Mouse (Mus musculus): ENCODE data around the gene Ctnnbl1. TPM values are rescaled to one million over a fixed set of nuclear protein-coding genes. Genes with fewer than 3 reads are reported as not detected.
A peak's percentile ranks its signal among the peaks of the same experiment; 100 is the strongest.

Gene Ctnnbl1
- total RNA-seq, 2 experiments from 2014 or later: 17.6 to 18.0 TPM

GRCm38 (mm10) chr2:157877394-157877793 lies 140.2 kb downstream of the Ctnnbl1 start:
- peak; percentile 70 to 74 for DNase-seq

GRCm38 (mm10) chr2:157877967-157878366 lies 140.8 kb downstream of the Ctnnbl1 start:
- DNase-seq: no peak

- no peak for DNase-seq
Observed at GRCm38 (mm10) chr2:157881939-157882338, 144.7 kb downstream of the Ctnnbl1 start.

GRCm38 (mm10) chr2:157887275-157888025 lies 150.2 kb downstream of the Ctnnbl1 start:
- DNase-seq: no peak

- no peak for DNase-seq
Observed at GRCm38 (mm10) chr2:157891166-157891565, 154.0 kb downstream of the Ctnnbl1 start.

- peak; percentile 68 to 70 for DNase-seq
Observed at GRCm38 (mm10) chr2:157897131-157897530, 159.9 kb downstream of the Ctnnbl1 start.

GRCm38 (mm10) chr2:157913204-157913636 lies 176.0 kb downstream of the Ctnnbl1 start:
- peak; percentile 87 to 89 for DNase-seq

- no peak for DNase-seq
Observed at GRCm38 (mm10) chr2:157913705-157914104, 176.5 kb downstream of the Ctnnbl1 start.

GRCm38 (mm10) chr2:157914105-157914764 lies 177.0 kb downstream of the Ctnnbl1 start, which contains the start of gene Vstm2l:
Gene Vstm2l, plus strand, starts transcription at chr2:157914653.
- DNase-seq: peak; percentile 10 to 14

GRCm38 (mm10) chr2:157914889-157915517 lies 177.8 kb downstream of the Ctnnbl1 start:
- DNase-seq: no peak

GRCm38 (mm10) chr2:157918529-157918928 lies 181.3 kb downstream of the Ctnnbl1 start:
- DNase-seq: no peak

GRCm38 (mm10) chr2:157921551-157921950 lies 184.3 kb downstream of the Ctnnbl1 start:
- no peak for DNase-seq

GRCm38 (mm10) chr2:157923406-157923805 lies 186.2 kb downstream of the Ctnnbl1 start:
- no peak for DNase-seq

- no peak for DNase-seq
Observed at GRCm38 (mm10) chr2:157924504-157924903, 187.3 kb downstream of the Ctnnbl1 start.

GRCm38 (mm10) chr2:157926502-157926901 lies 189.3 kb downstream of the Ctnnbl1 start:
- no peak for DNase-seq

- no peak for DNase-seq
Observed at GRCm38 (mm10) chr2:157926927-157927326, 189.7 kb downstream of the Ctnnbl1 start.

GRCm38 (mm10) chr2:157927397-157927796 lies 190.2 kb downstream of the Ctnnbl1 start:
- no peak for DNase-seq

- no peak for DNase-seq
Observed at GRCm38 (mm10) chr2:157927815-157928214, 190.6 kb downstream of the Ctnnbl1 start.

GRCm38 (mm10) chr2:157932655-157933054 lies 195.5 kb downstream of the Ctnnbl1 start:
- DNase-seq: no peak

GRCm38 (mm10) chr2:157935444-157936171 lies 198.4 kb downstream of the Ctnnbl1 start:
- DNase-seq: no peak

- no peak for DNase-seq
Observed at GRCm38 (mm10) chr2:157936676-157937075, 199.5 kb downstream of the Ctnnbl1 start.

- DNase-seq: no peak
Observed at GRCm38 (mm10) chr2:157940586-157941185, 203.5 kb downstream of the Ctnnbl1 start.
